Mouse (Mus musculus) left cerebral cortex, adult 18-20 months (tissue): ENCODE measurements around the gene Col6a4. TPM values are rescaled to one million over a fixed set of nuclear protein-coding genes. Genes with fewer than 3 reads are reported as not detected.

Source experiments
- DNase-seq, 2 experiments: peaks; one replicate each; pipeline ENCODE4 v3.0.0; 2021 to 2022; ENCODE audit warnings: low spot score in 2 of 2, mixed read lengths in 1 of 2
- total RNA-seq, 2 experiments: library from RNA; stranded (reverse); gene quantifications; 2 replicates each; pipeline ENCODE4 v1.2.3; 2021

The Col6a4 gene
- total RNA-seq, 2 experiments from 2014 or later = 0.72 to 1.5 TPM

DNA sequence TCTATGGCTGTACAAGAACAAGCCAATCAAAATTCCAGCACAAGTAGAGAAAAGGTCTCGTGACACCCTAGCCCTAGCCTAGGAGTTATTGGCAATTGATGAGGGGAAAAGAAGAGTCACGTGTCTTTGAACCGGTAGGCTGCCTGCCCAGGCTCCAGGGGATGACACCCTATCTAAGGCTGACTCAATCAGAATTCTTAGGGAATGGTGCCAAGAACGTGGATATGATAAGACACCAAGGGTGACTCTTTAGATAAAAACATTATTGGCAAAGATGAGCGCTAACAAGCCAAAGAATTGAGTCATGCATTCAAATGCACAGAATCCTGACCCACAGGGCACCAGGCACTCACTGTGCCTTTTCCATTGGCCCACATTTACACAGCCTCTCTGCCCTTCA is 125.7 kb downstream of the Col6a4 start:
- DNase-seq = no peak

DNA sequence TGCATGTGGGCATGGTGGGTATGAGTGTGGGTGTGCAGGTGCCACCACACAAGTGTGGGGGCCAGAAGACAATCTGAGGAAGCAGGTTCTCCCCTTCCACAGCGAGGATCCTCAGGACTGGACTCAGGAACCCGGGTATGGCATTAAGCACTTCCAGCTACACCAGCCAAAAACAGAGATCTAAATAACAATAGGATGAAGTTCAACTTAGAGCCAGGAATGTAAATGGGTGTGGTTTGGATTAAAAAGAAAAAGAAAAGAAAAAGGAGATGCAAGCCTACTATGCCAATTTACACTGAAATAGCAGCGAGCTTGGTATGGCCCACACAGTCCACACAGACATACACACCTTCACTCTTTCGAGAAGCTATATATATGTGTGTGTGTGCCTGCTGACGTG is 128.6 kb downstream of the Col6a4 start:
- DNase-seq = no peak

DNA sequence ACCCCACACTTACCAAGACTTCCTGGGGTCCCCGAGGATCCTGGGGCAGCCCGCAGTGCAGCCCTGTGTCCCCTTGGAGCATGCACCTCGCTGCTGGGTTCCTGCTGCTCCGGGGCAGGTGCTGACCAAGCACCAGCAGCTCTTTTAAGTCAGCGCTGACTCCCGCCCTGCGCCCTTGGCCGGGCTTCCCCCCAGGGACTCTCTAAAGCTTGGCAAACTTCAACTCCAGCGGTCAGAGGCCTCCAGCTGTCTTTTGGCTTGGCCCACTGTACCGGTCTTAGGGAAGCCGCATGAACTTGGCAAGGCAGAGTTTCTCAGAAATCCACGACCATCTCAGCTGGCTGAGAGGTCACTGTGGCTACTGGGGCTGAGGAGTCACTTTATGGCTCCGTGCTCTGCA is 136.1 kb downstream of the Col6a4 start, which contains the start of gene Col6a5:
Gene Col6a5, minus strand, starts transcription at position 111 of the 400 bp plus-strand sequence.
- DNase-seq = no peak

DNA sequence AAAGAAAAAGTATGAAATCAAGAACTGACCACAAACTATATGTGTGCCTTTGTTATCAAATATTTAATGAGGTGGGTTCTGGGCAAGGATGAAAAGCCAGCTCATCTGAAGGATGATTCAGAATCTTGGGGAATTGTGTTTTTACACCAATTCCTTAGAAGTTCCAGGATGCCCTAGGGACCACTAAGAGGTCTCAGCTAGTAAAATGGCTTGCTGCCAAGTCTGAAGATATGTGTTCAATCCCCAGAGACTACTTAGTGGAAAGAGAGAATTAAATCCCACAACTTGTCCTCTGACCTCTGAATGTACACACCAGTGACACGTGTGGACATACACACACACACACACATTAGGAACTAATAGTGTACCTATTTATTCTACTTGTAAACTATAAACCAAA is 137.5 kb downstream of the Col6a4 start:
- no peak for DNase-seq

DNA sequence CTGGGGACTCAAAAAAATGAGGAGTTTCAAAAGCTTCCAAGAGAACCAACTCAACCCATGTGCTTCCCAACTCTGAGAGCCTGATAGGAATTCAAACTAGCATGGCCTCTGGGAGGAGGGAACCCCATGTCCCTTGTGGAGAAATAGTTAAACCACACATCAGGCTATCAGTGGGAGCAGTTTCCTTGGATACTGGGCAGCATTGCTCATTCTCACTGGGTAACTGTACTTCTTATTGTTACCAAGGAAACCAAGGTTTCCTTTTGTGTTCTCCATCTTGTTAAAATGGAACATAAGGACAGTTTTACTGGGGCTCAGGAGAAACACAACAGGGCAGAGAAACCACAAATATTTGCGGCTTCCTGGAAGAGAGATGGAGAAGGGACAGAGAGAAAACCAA is 146.8 kb downstream of the Col6a4 start:
- DNase-seq = no peak

DNA sequence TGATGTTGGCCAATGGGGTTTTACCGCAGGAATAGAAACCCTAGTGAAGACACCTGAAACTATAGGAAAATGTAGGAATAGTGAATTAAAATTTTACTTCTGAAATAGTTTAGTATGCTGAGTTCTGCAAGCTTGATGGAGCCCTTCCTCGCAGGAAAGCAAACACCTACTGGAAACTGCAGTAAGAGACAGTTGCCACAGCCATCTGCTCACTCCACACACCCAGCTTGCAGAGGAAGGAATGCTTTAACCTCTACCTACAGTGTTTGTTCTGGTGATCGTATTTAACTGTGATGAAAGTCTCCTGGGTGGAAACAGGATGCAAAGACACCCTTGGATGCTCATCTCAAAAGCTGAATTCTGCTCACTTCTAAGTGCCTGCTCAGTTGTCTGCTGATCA is 149.0 kb downstream of the Col6a4 start:
- DNase-seq = peak; percentile 47 to 61

Other genes starting within 250 kb of the Col6a4 start
- under 1 TPM; 0.40 to 0.84 TPM for gene Col6a5, start 136.1 kb downstream of the Col6a4 start, total RNA-seq
- 1 to 10 TPM; 3.6 to 3.8 TPM for gene Glyctk, start 61.4 kb upstream of the Col6a4 start, total RNA-seq
- gene Wdr82, start 74.1 kb upstream of the Col6a4 start, total RNA-seq = 100 to 1,000 TPM; 128 to 136 TPM
- gene Ppm1m, start 103.0 kb upstream of the Col6a4 start, total RNA-seq = 10 to 100 TPM; 19.0 to 22.3 TPM
- 10 to 100 TPM; 50.9 to 60.8 TPM for gene Twf2, start 106.3 kb upstream of the Col6a4 start, total RNA-seq
- under 1 TPM; 0.91 to 0.95 TPM for gene Tlr9, start 125.8 kb upstream of the Col6a4 start, total RNA-seq
- gene Alas1, start 151.9 kb upstream of the Col6a4 start, total RNA-seq = 100 to 1,000 TPM; 135 to 137 TPM
- gene Poc1a, start 184.3 kb upstream of the Col6a4 start, total RNA-seq = 10 to 100 TPM; 14.8 to 16.1 TPM